Mouse (Mus musculus): ENCODE measurements at regions not wholly inside any gene's neighbourhood (a gene's known extent, or its start where the extent isn't known, plus 50 kb on each side); places are given as distances from the start of the nearest gene placed in this dataset.

DNA sequence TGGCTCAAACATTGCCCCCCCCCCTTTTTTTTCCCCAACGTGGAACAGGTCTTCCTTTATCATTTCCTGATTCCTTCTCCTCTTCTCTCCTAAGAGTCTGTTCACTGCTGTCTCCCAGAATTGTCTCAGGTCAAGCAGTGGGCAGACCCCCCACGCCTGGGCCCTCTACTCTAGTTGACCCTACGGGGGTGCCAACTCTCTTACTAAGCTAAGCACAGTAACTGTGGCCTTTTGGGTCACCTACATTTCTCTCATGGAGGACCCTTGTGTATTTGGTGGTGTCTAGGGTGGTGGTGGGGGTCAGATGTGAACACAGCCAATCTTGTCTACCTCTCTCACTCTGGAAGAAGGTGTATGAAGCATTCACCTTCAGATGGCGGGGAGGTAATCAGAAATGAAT is 64.8 kb upstream of the Elk3 start:
- Histone ChIP-seq H3K9me3 (ENCODE audit: low read length) (no peaks in the 10 kb centered on the region), H3K4me3 (ENCODE audit: low read depth, low read length) (no peak overlapping the region), H3K27me3 (ENCODE audit: insufficient read depth, low read length) (no peaks in the 10 kb centered on the region), H3K4me1 (ENCODE audit: insufficient read depth) (peaks cover 9% of the 10 kb centered on the region; the same call in 1 of the 2 replicates), H3K27ac (ENCODE audit: low read depth) (peak overlapping the region; percentile 51), H3K36me3 (replicated peaks; ENCODE audit: insufficient read depth, low read length) (no peaks in the 10 kb centered on the region), H3K9ac (replicated peaks) (no peak overlapping the region), H3K4me2 (ENCODE audit: low read depth, low read length) (no peak overlapping the region)
- WGBS (ENCODE audit: insufficient replicate concordance) = 60% methylated on average over 4 of the region's 4 CpGs
- DNase-seq (no peak), ATAC-seq (no peak)
- TF ChIP-seq CTCF (IDR thresholded peaks at IDR 0.05; ENCODE audit: low read depth) = no peak
- TF ChIP-seq EP300 (IDR thresholded peaks at IDR 0.05; ENCODE audit: low read depth) = no peak

DNA sequence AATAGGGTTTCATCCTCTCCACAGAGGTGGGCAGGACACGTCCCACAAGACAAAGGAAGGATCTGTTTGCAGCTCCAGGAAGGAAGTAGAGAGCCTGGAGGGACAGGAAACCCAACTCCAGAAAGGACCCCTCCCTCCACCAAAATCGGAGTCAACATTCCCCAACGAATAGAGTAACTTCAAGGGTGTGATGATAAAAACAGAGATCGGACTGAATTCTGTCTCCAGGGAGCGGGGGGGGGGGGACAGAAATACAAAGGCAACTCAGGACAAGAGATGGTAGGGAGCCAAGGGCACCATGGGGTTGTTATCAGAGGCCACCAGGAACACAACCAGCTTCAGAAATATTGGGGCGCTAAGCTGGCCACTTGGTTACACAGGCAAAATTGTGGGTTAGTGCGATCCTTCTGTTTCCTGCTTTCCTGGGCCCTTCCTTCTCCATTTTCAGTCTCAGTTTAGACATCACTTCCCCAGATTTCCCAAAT is 65.6 kb upstream of the Elk3 start:
- Histone ChIP-seq H3K4me3 (ENCODE audit: low read depth, low read length) (no peak overlapping the region), H3K27me3 (ENCODE audit: insufficient read depth, low read length) (no peaks in the 10 kb centered on the region), H3K9me3 (ENCODE audit: low read length) (no peaks in the 10 kb centered on the region), H3K4me1 (ENCODE audit: insufficient read depth) (peaks cover 9% of the 10 kb centered on the region; the same call in 1 of the 2 replicates), H3K4me2 (ENCODE audit: low read depth, low read length) (no peak overlapping the region), H3K9ac (replicated peaks) (no peak overlapping the region), H3K27ac (ENCODE audit: low read depth) (peak overlapping the region; percentile 48; the same call in 1 of the 2 replicates), H3K36me3 (replicated peaks; ENCODE audit: insufficient read depth, low read length) (no peaks in the 10 kb centered on the region)
- DNase-seq (no peak), ATAC-seq (0 out of 2 replicates have a peak, but pooled peaks have one; percentile 10)
- TF ChIP-seq EP300 (IDR thresholded peaks at IDR 0.05; ENCODE audit: low read depth) (no peak), CTCF (IDR thresholded peaks at IDR 0.05; ENCODE audit: low read depth) (no peak)
- WGBS (ENCODE audit: insufficient replicate concordance) = 51% methylated on average over 7 of the region's 7 CpGs

DNA sequence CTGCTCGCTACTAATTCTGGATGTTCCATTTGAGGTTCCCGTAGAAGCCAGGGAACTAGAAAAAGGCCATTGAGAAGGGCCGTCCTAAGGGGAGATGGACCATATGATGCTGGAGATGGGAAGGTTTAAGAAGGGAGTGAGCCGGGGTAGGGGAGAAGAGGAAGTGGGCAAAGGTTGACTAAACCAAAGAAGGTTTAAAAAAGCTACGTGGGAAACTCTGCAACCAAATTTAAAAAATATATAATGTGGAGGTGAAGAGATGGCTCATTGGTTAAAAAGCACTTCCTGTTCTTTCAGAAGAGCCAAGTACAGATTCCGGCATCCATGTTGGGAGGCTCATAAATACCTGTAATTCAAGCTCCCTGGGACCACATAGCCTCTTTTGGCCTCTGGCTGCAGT is 63.9 kb upstream of the Lta4h start:
- DNase-seq (no peak), ATAC-seq (no peak)
- Histone ChIP-seq H3K4me3 (ENCODE audit: low read depth, low read length) (no peak overlapping the region), H3K9ac (replicated peaks) (no peak overlapping the region), H3K36me3 (replicated peaks; ENCODE audit: insufficient read depth, low read length) (no peaks in the 10 kb centered on the region), H3K9me3 (ENCODE audit: low read length) (no peaks in the 10 kb centered on the region), H3K27ac (ENCODE audit: low read depth) (no peak overlapping the region), H3K27me3 (ENCODE audit: insufficient read depth, low read length) (no peaks in the 10 kb centered on the region), H3K4me2 (ENCODE audit: low read depth, low read length) (no peak overlapping the region), H3K4me1 (ENCODE audit: insufficient read depth) (no peaks in the 10 kb centered on the region)
- TF ChIP-seq EP300 (IDR thresholded peaks at IDR 0.05; ENCODE audit: low read depth) = no peak
- TF ChIP-seq CTCF (IDR thresholded peaks at IDR 0.05; ENCODE audit: low read depth) = no peak
- 62% methylated on average over 6 of the region's 6 CpGs for WGBS (ENCODE audit: insufficient replicate concordance)

DNA sequence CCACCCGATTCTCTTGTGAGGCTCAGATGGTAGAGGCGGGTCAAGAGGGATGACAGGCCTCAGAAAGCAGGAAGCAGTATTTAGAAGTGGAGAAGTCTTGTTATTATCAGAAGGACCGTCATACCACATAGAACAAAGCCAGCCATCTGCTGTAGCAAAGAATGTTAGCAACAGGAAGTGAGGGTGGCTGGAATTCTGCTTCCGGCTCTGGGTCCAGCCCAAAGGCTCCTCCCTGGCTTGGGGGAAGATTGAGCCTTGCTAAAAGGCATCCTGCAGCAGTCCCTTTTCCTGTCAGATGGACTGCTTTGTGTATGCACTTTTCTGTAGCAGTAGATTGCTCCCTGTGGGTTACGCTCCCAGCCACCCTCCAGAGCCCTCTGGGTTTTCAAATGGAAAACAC is 61.9 kb upstream of the Lta4h start:
- no peak overlapping the region for H3K4me2 ChIP-seq (ENCODE audit: low read depth, low read length)
- no peaks in the 10 kb centered on the region for H3K27me3 ChIP-seq (ENCODE audit: insufficient read depth, low read length)
- no peaks in the 10 kb centered on the region for H3K9me3 ChIP-seq (ENCODE audit: low read length)
- 55% methylated on average over 5 of the region's 5 CpGs for WGBS (ENCODE audit: insufficient replicate concordance)
- H3K9ac ChIP-seq (replicated peaks) = no peak overlapping the region
- no peaks in the 10 kb centered on the region for H3K36me3 ChIP-seq (replicated peaks; ENCODE audit: insufficient read depth, low read length)
- ATAC-seq (peak; percentile 23), DNase-seq (no peak)
- H3K4me1 ChIP-seq (ENCODE audit: insufficient read depth) = no peaks in the 10 kb centered on the region
- H3K4me3 ChIP-seq (ENCODE audit: low read depth, low read length) = no peak overlapping the region
- H3K27ac ChIP-seq (ENCODE audit: low read depth) = no peak overlapping the region
- TF ChIP-seq CTCF (IDR thresholded peaks at IDR 0.05; ENCODE audit: low read depth) (no peak), EP300 (IDR thresholded peaks at IDR 0.05; ENCODE audit: low read depth) (0 out of 2 replicates have a peak, but pooled peaks have one; percentile 14)

GRCm38 (mm10) chr10:93393902-93394301 is 59.3 kb upstream of the Lta4h start:
- TF ChIP-seq EP300 (IDR thresholded peaks at IDR 0.05; ENCODE audit: low read depth) (no peak), CTCF (IDR thresholded peaks at IDR 0.05; ENCODE audit: low read depth) (no peak)
- Histone ChIP-seq H3K9ac (replicated peaks) (no peak overlapping the region), H3K9me3 (ENCODE audit: low read length) (no peaks in the 10 kb centered on the region), H3K27ac (ENCODE audit: low read depth) (no peak overlapping the region), H3K4me1 (ENCODE audit: insufficient read depth) (no peaks in the 10 kb centered on the region), H3K4me3 (ENCODE audit: low read depth, low read length) (no peak overlapping the region), H3K36me3 (replicated peaks; ENCODE audit: insufficient read depth, low read length) (no peaks in the 10 kb centered on the region), H3K4me2 (ENCODE audit: low read depth, low read length) (no peak overlapping the region), H3K27me3 (ENCODE audit: insufficient read depth, low read length) (no peaks in the 10 kb centered on the region)
- WGBS (ENCODE audit: insufficient replicate concordance) = 63% methylated on average over 1 of the region's 1 CpGs
- ATAC-seq (no peak), DNase-seq (no peak)

GRCm38 (mm10) chr10:93397711-93398110 is 55.5 kb upstream of the Lta4h start:
- Histone ChIP-seq H3K27me3 (ENCODE audit: insufficient read depth, low read length) (no peaks in the 10 kb centered on the region), H3K4me2 (ENCODE audit: low read depth, low read length) (no peak overlapping the region), H3K4me3 (ENCODE audit: low read depth, low read length) (no peak overlapping the region), H3K9ac (replicated peaks) (no peak overlapping the region), H3K9me3 (ENCODE audit: low read length) (no peaks in the 10 kb centered on the region), H3K4me1 (ENCODE audit: insufficient read depth) (no peaks in the 10 kb centered on the region), H3K36me3 (replicated peaks; ENCODE audit: insufficient read depth, low read length) (no peaks in the 10 kb centered on the region), H3K27ac (ENCODE audit: low read depth) (no peak overlapping the region)
- no peak for DNase-seq
- no peak for ATAC-seq
- TF ChIP-seq EP300 (IDR thresholded peaks at IDR 0.05; ENCODE audit: low read depth) (no peak), CTCF (IDR thresholded peaks at IDR 0.05; ENCODE audit: low read depth) (no peak)
- WGBS (ENCODE audit: insufficient replicate concordance) = 61% methylated on average over 5 of the region's 5 CpGs
